Mouse (Mus musculus) CH12F3 (cell line): ENCODE results near the gene Jade3.

Experiments used
- in situ Hi-C: fragments of 300-500 bp; cut with MboI; formaldehyde crosslinking; loops from 2 replicates; pipeline ENCODE4 v1.14.3; 2020; ENCODE audit warnings: low sequenced_read_pairs

Gene Jade3

DNA sequence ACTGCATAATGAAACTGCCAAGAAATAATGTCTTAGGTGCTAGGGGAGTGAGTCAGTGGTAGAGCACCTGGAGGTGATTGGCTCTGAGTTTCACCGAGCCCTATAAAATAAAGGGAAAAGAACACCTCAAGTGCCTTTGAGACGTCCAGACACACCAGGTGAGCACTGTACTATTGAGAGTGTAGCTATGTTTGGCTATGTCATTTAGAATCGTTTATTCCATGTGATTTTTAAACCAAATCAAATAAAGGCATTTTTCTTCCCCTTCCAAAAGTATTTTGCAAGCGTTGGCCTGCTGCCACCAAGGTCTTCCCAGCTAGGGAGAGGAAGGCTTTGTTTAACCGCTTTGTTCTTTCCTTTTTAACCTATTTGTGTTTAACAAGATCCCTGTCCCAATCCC, 122.1 kb downstream of the Jade3 start:
- in situ Hi-C loops, result no loop called here

DNA sequence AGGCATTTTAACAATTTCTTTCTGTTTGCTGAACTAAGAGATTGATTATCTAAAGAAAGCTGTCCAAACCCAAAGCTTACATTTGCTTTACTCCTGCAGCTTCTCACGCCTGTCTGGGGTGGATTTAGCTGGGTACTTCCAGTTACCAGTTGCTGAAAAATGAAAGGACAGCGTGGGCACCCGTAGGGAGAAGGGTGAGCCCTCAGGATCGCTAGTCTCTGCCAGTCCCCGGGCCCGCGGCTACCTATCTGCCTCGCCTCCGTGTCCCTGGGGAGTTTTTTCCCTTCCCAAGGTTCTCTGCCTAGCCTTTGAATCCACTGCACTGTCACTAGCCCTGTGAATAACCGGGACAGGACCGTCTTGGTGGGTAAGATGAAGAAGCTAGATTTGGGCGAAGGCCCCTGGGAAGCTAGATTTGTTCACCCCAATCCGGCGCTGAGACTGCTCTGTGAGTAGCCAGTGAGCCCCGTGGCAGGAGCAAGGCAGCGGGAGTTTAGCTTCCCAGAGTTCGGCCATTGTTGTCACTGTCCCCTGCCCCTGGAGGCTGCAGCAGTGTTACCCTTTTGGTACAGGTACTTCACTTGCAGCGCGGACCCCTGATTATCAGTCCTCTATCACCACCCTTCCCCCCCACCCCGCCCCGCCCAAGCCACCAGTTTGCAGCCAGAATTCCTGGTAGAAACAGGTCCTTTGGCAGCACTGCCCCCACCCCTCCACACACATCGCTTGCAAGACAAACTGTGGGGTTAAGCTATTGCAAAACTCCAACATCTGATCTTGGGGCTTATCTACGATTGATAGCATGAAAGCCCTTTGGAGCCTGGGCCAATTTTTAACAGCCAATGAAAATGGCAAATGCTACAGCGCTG, 122.8 kb downstream of the Jade3 start:
- in situ Hi-C loops, result no loop called here

DNA sequence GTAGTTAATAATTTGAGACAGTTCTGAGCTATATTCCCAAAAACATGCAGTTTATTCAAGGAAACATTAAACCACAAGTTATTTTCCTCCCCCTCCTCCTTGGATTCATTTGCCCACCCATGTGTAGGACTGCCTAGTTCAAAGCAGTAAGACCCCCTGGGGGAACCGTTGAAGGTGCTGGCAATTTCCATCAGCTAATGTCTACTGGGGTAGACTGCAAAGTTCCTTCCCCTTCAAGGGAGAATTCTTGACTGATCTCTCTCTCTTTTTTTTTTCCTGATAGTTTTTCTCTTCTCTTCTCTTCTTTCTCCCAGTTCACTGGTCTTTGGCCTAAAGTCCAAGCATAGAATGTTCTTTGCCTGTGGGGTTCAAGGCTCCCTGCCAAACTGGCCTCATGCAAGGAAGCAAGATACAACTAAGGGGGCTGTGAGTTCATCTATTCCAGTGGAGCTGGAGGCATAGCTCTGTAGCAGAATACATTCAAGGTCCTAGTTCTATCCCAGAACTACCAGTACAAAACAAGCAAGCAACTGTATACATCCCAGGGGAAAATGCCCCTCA, 123.5 kb downstream of the Jade3 start:
- in situ Hi-C loops, result no loop called here

DNA sequence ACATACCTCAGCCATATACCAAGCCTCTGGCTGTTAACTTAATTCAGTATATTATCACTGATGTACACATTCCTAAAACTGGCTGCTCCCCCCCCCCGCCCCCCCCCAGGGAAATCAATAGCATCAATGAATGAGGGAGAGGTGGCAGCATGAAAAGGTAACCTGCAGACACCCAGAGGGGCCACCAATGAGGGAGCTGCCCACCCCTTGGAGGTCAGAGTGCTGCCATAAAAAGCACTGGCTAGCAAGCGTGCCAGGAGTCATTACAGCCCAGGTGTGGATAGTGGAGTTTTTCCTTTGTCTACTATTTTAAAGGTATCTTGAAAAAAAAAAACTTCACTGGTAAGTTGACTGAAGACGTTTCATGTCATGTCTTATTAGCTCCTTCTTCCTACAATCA, 124.0 kb downstream of the Jade3 start, which contains the start of gene Rgn:
Gene Rgn (plus strand): TSS at position 256 of the 400 bp plus-strand sequence.
- in situ Hi-C loops, result no loop called here

DNA sequence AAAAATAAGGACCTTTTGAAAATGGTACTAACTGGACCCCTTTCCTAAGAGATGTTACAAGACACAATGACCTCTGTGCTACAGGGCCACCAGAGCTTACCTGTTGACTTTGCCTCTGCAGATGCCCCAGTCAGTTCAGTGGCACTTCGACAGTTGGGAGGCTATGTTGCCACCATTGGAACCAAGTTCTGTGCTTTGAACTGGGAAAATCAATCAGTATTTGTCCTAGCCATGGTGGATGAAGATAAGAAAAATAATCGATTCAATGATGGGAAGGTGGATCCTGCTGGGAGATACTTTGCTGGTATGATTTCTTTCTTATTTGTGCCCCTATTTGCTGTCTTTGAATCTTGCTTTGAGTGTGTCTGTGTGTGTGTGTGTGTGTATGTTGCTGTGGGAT, 126.7 kb downstream of the Jade3 start:
- in situ Hi-C loops, result loop anchor here (25.0 kb wide), 1 partner anchor 540 kb away; no protein-coding TSS in a partner anchor

DNA sequence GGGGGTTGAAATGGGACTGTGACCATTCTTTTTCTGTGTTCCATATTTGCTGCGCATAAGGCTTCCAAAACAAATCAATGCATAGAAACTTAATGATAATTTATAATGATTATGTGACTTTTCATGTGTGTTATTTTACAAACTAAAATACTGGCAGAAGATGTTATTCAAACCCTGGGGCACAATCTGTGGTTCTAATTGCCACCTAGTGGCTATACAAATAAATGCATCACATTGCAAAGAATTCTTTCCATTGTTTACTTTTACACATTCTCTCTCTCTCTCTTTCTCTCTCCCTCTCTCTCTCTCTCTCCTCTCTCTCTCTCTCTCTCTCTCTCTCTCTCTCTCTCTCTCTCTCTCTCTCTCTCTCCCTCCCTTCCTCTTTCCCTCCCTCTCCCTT, 136.4 kb downstream of the Jade3 start:
- in situ Hi-C loops, result loop anchor here (25.0 kb wide), 1 partner anchor 550 kb away; no protein-coding TSS in a partner anchor

DNA sequence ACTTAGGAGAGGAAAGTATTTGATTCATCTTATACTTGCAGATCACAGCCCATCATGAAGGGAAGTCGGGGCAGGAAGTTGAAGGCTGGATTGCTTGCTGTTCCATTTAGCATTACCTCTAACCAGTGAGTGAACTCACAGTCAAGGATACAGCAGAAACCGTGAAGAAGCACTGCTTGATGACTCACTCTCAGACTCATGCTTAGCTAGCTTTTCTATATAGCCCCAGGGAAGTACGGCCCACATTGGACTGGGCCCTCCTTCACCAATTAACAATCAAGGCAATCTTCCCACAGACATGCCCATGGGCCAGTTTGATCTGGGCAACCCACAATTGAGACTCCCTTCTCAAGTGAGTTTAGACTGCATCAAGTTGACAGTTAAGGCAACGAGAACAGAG, 138.5 kb downstream of the Jade3 start:
- in situ Hi-C loops, result loop anchor here (25.0 kb wide), 1 partner anchor 552 kb away; no protein-coding TSS in a partner anchor
